Mouse (Mus musculus): Measurements from ENCODE around the gene Polr1c.

- TF ChIP-seq CTCF (IDR thresholded peaks at IDR 0.05; ENCODE audit: control insufficient read depth, insufficient read depth, insufficient read length) (no peak), MYOG (IDR thresholded peaks at IDR 0.05; ENCODE audit: control insufficient read depth, extremely low read depth, insufficient read length) (no peak), USF1 (IDR thresholded peaks at IDR 0.05; ENCODE audit: low read depth) (no peak), MAX (IDR thresholded peaks at IDR 0.05) (no peak)
Measured at GRCm38 (mm10) chr17:46283911-46284310, 36.1 kb upstream of the Polr1c start.

Measured in C2C12 (cell line).